Mouse (Mus musculus) MEL (cell line): Measurements from ENCODE around the gene Rpl28.

Experiments
- CTCF ChIP-seq, 3 experiments: IDR thresholded peaks in 2 of 3; conservative IDR thresholded peaks in 1 of 3; 2 replicates each; pipeline ENCODE4 v1.5.1; 2011 to 2012; ENCODE audit warnings: low read length in 3 of 3, low read depth in 2 of 3, mild to moderate bottlenecking in 2 of 3, improper control_type of control experiment in 1 of 3, inconsistent platforms in 1 of 3, mixed read lengths in 1 of 3, moderate library complexity in 1 of 3; ENCODE audit not compliant: control insufficient read depth in 1 of 3, insufficient read depth in 1 of 3, poor library complexity in 1 of 3, severe bottlenecking in 1 of 3
- E2F4 ChIP-seq: IDR thresholded peaks from 2 replicates; pipeline ENCODE4 v1.6.1; 2011; ENCODE audit warnings: low read depth, low read length, improper control_type of control experiment, borderline replicate concordance
- MAFK ChIP-seq: IDR thresholded peaks from 2 replicates; pipeline ENCODE4 v1.6.1; 2011; ENCODE audit warnings: low read depth, mild to moderate bottlenecking, low read length, improper control_type of control experiment, borderline replicate concordance
- MAX ChIP-seq: IDR thresholded peaks from 2 replicates; pipeline ENCODE4 v1.6.1; 2011; ENCODE audit warnings: low read length, improper control_type of control experiment
- MXI1 ChIP-seq: IDR thresholded peaks from 2 replicates; pipeline ENCODE4 v1.6.1; 2011; ENCODE audit warnings: mild to moderate bottlenecking, low read depth, low read length, improper control_type of control experiment
- POLR2A ChIP-seq, 2 experiments: IDR thresholded peaks; 2 replicates each; pipeline ENCODE4 v1.6.1; 2011 to 2012; ENCODE audit warnings: low read length in 2 of 2, mild to moderate bottlenecking in 2 of 2, control low read depth in 1 of 2, improper control_type of control experiment in 1 of 2, low read depth in 1 of 2, moderate library complexity in 1 of 2; ENCODE audit not compliant: control insufficient read depth in 1 of 2, insufficient read depth in 1 of 2, poor library complexity in 1 of 2
- POLR2AphosphoS2 ChIP-seq: IDR thresholded peaks from 2 replicates; pipeline ENCODE4 v1.6.1; 2011; ENCODE audit warnings: low read length, improper control_type of control experiment
- TCF12 ChIP-seq: IDR thresholded peaks from 2 replicates; pipeline ENCODE4 v1.6.1; 2014; ENCODE audit warnings: low read depth, mild to moderate bottlenecking, inconsistent platforms, low read length, improper control_type of control experiment, moderate library complexity
- USF1 ChIP-seq: IDR thresholded peaks from 2 replicates; pipeline ENCODE4 v1.6.1; 2014; ENCODE audit warnings: low read depth, mild to moderate bottlenecking, inconsistent platforms, low read length, improper control_type of control experiment, moderate library complexity
- ZNF384 ChIP-seq: IDR thresholded peaks from 2 replicates; pipeline ENCODE4 v1.6.1; 2012; ENCODE audit warnings: low read depth, mild to moderate bottlenecking, inconsistent platforms, low read length, improper control_type of control experiment

DNA sequence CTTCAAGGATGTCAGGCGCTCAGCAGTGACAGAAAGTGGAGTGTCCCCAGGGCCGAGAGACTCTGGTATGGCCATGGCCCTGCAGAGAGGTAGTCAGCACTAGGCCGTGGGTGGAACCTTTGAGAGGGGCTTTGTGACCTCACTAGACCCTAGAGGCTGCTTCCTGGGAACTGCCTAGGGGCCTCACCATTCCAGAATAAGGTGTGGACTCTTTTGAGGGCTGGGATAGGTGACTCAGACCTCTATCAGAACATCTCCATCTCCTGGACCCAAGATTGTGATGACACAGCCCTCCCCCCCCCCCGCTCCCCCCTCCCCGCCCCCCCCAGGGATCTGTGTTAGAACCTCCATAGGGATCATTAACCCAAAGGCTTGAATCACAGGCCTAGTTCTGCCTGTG is 21.5 kb upstream of the Rpl28 start, which contains the start of gene Fam71e2:
- TF ChIP-seq POLR2A (IDR thresholded peaks at IDR 0.05; ENCODE audit: control insufficient read depth in 1 of 2, insufficient read depth in 1 of 2, low read depth in 1 of 2, low read length in 2 of 2, poor library complexity in 1 of 2) (no peak), E2F4 (no peak), TCF12 (no peak), CTCF (IDR thresholded peaks at IDR 0.05 in 2 of 3, conservative IDR thresholded peaks at IDR 0.05 in 1 of 3; ENCODE audit: control insufficient read depth in 1 of 3, insufficient read depth in 1 of 3, low read depth in 2 of 3, low read length in 3 of 3, poor library complexity in 1 of 3, severe bottlenecking in 1 of 3) (no peak), MXI1 (no peak), ZNF384 (no peak), MAFK (no peak), MAX (no peak), USF1 (no peak), POLR2AphosphoS2 (no peak)
